Mouse (Mus musculus) right cerebral cortex, adult 2 months (tissue): ENCODE measurements at regions not wholly inside any gene's neighbourhood (a gene's known extent, or its start where the extent isn't known, plus 50 kb on each side); places are given as distances from the start of the nearest gene placed in this dataset.
A peak's percentile ranks its signal among the peaks of the same experiment; 100 is the strongest.

Experiments used
- DNase-seq, 2 experiments: peaks; one replicate each; pipeline ENCODE4 v3.0.0; 2021 to 2022; ENCODE audit warnings: low spot score in 2 of 2

DNA sequence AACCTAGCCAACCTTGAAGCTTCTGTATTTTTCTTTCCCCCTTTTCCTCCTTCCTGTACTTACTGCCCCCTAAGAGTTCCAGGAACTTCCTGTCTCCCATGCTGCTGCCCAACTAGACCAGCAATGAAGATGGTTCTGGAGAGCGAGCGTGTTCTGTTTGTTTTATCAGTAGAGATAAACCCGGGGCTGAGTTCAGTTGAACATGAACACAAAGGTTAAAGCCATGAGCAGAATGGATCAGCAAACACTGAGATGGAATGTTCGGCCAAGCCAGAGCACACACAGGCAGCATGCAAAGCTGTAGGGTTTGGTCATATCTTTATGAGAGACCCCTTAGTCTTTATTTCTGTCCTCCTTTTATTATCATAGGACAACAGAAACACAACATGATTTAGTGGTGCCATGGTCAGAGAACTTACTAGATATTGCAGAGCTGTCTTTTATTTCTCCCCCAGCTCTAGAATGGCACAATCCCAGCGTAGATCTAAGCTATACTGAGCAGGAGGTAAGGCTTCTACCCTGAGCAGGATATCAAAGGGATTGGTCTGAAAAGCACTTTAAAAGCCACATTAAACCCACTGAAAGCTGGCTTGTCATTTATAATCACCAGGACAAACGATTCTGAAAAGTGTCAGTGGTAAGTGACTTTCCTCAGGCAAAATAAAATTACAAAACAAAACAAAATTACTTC, 105.9 kb upstream of the Peli1 start:
- DNase-seq: no peak

DNA sequence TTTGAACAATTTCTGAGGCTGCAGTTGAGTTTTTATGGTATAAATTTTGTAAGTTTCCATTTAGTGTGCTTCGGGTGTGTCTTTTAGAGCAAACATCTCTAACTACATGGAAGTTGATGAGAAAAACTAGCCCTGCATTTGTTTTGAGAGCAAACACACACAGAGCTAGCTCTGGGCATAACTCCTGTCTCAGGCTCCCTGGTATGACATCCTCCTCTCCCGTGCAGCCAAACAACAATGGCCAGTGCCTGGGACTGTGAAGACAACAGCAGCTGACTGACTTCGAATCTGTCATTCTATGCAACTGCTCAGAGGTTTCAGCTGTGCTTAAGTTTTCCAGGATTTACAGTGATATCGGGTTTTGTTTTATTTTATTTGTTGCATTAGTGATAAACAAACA, 105.3 kb upstream of the Peli1 start:
- no peak for DNase-seq

DNA sequence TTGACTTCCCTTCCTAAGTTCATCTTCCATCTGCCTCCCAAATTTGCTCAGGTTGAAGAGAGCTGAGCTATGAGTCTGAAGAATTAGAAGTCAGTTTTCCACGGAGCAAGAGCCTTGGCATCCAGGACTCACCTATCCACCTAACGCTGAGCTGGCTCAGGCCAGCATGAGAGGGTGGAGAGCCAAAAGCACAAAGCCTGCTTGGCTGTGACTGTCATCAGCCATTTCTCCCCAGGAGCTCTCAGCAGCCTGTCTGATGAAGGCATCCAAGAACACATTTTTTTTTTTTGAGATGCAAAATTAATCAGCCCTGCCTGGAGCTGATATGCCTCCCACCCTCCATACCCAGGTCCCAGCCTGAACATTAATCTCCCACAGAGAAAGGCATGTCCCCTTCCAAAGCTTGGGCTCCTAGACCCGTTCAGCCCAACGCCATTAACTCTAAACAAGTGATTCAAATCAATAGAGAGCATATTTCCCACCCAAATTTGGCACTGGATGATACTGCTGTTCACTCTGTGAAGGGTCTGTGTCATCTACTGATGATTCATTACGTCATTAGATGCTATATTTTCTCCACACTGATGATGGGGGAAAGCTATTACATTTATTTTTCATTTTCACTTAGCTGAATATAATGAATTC, 103.8 kb upstream of the Peli1 start:
- DNase-seq: no peak

- DNase-seq: peak; percentile 80 to 81
Observed at GRCm38 (mm10) chr11:20987841-20988251, 103.2 kb upstream of the Peli1 start.

DNA sequence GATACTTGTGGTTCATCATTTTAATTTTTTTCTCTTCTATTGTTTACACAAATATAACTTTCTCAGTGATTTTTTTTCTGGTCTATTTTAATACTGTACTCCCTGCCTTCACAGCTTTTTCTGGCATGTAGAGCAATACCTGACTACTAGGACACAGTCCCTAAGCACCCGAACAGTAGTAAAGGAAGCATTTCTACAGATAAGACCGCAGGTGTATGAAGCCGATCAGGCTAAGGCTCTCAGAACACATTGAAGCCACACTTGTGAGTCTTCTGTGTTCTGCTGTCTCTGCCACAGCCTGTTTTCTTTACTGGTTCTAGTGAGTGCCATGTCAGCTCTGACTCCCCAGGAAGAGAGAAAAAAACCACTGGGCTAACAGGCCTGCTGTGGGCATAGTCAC, 102.2 kb upstream of the Peli1 start:
- no peak for DNase-seq

- no peak for DNase-seq
Observed at GRCm38 (mm10) chr11:20993580-20993979, 97.5 kb upstream of the Peli1 start.

GRCm38 (mm10) chr11:21001400-21001799, 89.7 kb upstream of the Peli1 start:
- no peak for DNase-seq

- DNase-seq: no peak
Observed at GRCm38 (mm10) chr11:21007222-21007621, 83.9 kb upstream of the Peli1 start.

DNA sequence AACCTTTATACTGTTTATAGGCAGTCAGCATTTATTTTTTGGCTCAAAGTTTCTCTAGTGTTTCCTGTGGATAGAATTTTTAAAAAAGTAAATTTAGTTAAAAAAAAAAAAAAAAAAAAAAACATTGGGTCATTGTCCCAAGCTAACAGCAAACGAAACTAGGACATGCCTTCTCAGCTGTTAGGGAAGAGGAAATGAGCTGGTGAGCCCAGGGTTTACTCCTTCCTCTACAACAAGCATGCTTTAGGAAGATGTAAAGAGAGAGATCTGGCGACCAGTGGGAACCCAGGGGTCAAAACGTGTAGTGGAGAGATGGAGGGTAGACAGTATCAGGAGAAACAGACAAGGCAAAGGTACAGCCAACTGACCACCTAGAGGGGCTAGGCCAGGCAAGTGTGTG, 81.6 kb upstream of the Peli1 start:
- DNase-seq: no peak

GRCm38 (mm10) chr11:21010867-21011266, 80.2 kb upstream of the Peli1 start:
- no peak for DNase-seq

DNA sequence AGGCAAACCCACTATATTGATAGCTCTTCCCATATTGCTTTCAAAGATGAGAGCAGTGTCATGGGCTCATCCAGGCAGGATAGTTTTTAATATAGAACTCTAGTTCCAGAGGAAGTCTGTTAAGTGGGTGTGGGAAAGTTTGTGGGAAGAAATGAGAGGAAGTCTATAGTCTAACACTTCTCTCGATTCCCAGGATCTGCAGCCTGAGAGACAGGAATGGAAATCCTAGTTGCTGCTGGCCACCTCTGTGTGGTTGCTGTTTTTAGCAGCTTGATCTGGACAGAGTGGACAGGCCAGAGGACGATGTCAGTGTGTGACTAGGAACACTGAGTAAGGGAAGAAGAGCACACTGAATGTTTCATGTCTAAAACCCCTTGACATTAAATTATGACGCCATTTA, 76.8 kb upstream of the Peli1 start:
- no peak for DNase-seq

- DNase-seq: no peak
Observed at GRCm38 (mm10) chr11:21015536-21015935, 75.6 kb upstream of the Peli1 start.

DNA sequence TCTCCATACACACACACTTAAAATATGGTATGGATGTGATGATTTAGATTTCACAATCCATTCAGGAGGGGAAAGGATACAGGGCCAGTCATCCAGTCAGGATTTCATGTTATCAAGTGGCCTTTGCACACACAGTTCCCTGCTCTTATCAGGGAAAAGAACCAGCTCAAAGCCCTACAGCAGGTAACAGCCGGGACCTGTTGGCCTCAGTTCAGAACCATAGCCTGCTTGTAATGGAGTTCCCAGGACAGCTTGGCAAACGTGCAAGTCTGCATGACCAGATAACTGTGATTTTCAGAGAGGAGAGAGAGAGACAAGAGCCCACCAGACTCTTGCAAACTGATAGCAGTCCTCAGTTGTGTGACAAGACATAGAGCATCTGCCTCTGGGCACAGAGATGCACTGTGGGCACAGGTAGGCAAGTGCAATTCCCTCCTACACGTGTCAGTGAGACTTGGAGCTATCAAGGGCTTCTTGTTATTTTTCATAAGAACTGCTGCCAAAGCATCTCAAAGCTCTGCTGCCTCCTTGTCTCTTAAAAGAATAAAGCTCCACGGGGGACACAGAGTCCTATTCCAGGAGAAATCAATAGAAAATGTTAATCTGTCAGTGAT, 74.9 kb upstream of the Peli1 start:
- no peak for DNase-seq

DNA sequence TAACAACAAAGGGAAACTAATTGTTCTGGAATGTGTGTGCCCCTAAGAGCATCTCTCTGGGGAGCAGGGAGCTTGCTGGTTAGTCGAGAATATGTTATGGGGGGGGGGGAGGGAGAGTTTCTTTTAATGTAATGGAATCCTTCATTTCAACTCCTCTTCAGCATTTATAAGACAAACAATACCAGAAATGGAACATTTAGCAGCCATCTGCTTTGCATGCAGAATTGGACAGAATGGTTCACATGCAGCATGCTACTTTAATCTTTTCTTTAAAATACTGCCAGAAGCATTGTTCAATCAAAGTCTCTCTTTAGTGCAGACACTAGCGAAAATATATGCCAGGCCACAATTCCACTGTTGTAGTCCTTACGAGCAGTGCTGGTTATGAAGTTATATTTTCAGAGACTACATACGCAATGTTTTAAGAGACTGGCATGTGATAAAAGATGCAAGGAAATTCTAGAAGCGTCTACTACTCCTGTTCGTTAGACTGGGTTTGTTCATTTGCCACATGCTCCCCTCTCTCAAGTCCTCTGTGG, 74.2 kb upstream of the Peli1 start:
- no peak for DNase-seq

DNA sequence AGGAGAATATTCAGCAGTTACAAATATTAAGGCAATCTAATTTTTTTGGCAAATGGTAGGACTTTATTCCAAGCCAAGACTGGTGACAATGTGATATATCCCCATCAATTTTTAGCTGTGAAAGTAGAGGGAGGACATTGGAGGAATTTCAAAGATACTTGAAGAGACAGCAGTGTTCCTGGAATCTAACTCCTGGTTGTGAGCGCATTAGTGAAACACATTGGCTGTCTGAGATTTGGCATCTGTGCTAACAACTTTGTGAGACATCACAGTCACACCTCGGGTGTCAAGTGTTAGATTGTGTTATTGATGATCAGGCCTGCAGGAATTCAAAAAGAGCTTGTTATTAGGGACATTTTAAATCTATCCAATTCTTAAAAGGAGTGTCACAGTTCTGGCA, 71.3 kb upstream of the Peli1 start:
- DNase-seq: no peak

GRCm38 (mm10) chr11:21024111-21024510, 67.0 kb upstream of the Peli1 start:
- no peak for DNase-seq

- DNase-seq: no peak
Observed at GRCm38 (mm10) chr11:21024521-21024920, 66.6 kb upstream of the Peli1 start.

DNA sequence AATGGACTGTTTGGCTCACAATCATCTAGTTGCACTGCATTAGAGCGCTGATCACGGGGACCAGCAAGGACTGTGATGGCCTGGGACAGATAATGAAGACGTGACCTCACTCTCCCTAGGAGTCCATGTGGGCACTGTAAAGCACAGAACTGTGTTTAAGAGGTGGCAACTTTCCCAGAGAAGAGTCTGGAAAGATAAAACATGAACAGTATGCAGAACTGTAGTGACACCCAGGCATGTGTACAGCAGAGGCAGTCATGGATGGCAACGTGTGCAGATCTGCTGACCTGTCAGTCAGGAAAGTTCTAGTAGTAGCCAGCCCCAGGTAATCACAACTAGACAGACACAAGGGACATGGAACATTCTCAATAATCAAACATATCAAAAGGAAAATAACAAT, 63.8 kb upstream of the Peli1 start:
- DNase-seq: no peak

- DNase-seq: no peak
Observed at GRCm38 (mm10) chr11:21030362-21030761, 60.7 kb upstream of the Peli1 start.

DNA sequence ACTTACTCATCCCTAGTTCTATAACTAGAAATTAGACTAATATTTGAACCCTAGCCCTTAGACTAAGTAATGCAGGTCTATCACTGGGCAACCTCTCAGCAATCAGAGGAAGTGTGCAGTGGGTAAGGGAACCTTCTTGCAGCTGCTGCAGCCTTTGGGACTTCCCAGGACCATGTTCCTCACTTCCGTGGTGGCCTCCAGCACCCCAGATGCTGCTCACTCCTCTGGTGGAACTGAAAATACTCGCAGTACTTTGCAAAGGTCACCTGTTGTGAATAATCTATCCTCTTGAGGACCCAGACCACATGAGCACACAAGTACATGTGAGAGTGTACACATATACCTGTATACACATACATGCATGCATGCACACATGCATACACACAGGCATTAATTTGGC, 59.3 kb upstream of the Peli1 start:
- DNase-seq: no peak

GRCm38 (mm10) chr11:21033234-21033822, 57.8 kb upstream of the Peli1 start:
- no peak for DNase-seq

GRCm38 (mm10) chr11:21033823-21034401, 57.2 kb upstream of the Peli1 start:
- DNase-seq: no peak
